Mouse (Mus musculus) 3T3-L1 (cell line): Measurements from ENCODE around the gene Thrap3.

Source experiments
- DNase-seq: peaks from one replicate; pipeline ENCODE4 v3.0.0-alpha.2; 2015; ENCODE audit warnings: low read depth, low spot score

The Thrap3 gene

GRCm38 (mm10) chr4:126146974-126147532, 55.5 kb downstream of the Thrap3 start:
- no peak for DNase-seq

- DNase-seq = no peak
Measured at GRCm38 (mm10) chr4:126145396-126145795, 57.2 kb downstream of the Thrap3 start.

GRCm38 (mm10) chr4:126141021-126141420, 61.5 kb downstream of the Thrap3 start:
- no peak for DNase-seq

- peak; percentile 77 for DNase-seq
Measured at GRCm38 (mm10) chr4:126137773-126138172, 64.8 kb downstream of the Thrap3 start.

GRCm38 (mm10) chr4:126134639-126135038, 67.9 kb downstream of the Thrap3 start:
- no peak for DNase-seq

- DNase-seq = no peak
Measured at GRCm38 (mm10) chr4:126134236-126134635, 68.3 kb downstream of the Thrap3 start.

- DNase-seq = no peak
Measured at GRCm38 (mm10) chr4:126132636-126133264, 69.8 kb downstream of the Thrap3 start.

GRCm38 (mm10) chr4:126131290-126132121, 71.1 kb downstream of the Thrap3 start:
- peak; percentile 96 for DNase-seq

- no peak for DNase-seq
Measured at GRCm38 (mm10) chr4:126130502-126130901, 72.1 kb downstream of the Thrap3 start.

GRCm38 (mm10) chr4:126123309-126124040, 79.1 kb downstream of the Thrap3 start:
- no peak for DNase-seq

GRCm38 (mm10) chr4:126120506-126120905, 82.1 kb downstream of the Thrap3 start:
- DNase-seq = no peak

- DNase-seq = no peak
Measured at GRCm38 (mm10) chr4:126120052-126120451, 82.5 kb downstream of the Thrap3 start.

GRCm38 (mm10) chr4:126119051-126119450, 83.5 kb downstream of the Thrap3 start:
- DNase-seq = no peak

GRCm38 (mm10) chr4:126118651-126119050, 83.9 kb downstream of the Thrap3 start:
- no peak for DNase-seq

- DNase-seq = no peak
Measured at GRCm38 (mm10) chr4:126117116-126117515, 85.4 kb downstream of the Thrap3 start.

GRCm38 (mm10) chr4:126115871-126116521, 86.6 kb downstream of the Thrap3 start:
- no peak for DNase-seq

- no peak for DNase-seq
Measured at GRCm38 (mm10) chr4:126115411-126115810, 87.1 kb downstream of the Thrap3 start.
